Mouse (Mus musculus) liver, embryonic 16.5 days (tissue): ENCODE results near the gene Tnfrsf21. TPM values are rescaled to one million over a fixed set of nuclear protein-coding genes. Genes with fewer than 3 reads are reported as not detected.

ENCODE experiments used
- ATAC-seq: fragments of 200-750 bp; cut with Nextera tagmentation; 2 replicates; pipeline ENCODE4 v1.8.0; 2017; ENCODE audit warnings: low read depth, mild to moderate bottlenecking, moderate number of reproducible peaks, moderate library complexity
- H3K27ac ChIP-seq: fragments of 300-500 bp; sonication (generic); 2 replicates; pipeline ENCODE4 v1.5.1; 2014; ENCODE audit warnings: mild to moderate bottlenecking, low read length
- H3K27me3 ChIP-seq: fragments of 300-500 bp; sonication (generic); 2 replicates; pipeline ENCODE4 v1.6.1; 2014; ENCODE audit warnings: low read depth, low read length, mixed read lengths; ENCODE audit not compliant: control insufficient read depth, insufficient read depth
- H3K36me3 ChIP-seq: fragments of 300-500 bp; sonication (generic); 2 replicates; pipeline ENCODE4 v1.6.1; 2014; ENCODE audit warnings: mild to moderate bottlenecking; ENCODE audit not compliant: control insufficient read depth, insufficient read depth
- H3K4me1 ChIP-seq: fragments of 300-500 bp; sonication (generic); 2 replicates; pipeline ENCODE4 v1.6.1; 2014; ENCODE audit warnings: low read depth, low read length, mixed read lengths; ENCODE audit not compliant: control insufficient read depth
- H3K4me2 ChIP-seq: fragments of 300-500 bp; sonication (generic); 2 replicates; pipeline ENCODE4 v1.6.1; 2014; ENCODE audit warnings: low read depth, low read length, mixed read lengths
- H3K4me3 ChIP-seq: fragments of 300-500 bp; sonication (generic); 2 replicates; pipeline ENCODE4 v1.5.1; 2014; ENCODE audit warnings: low read depth, mild to moderate bottlenecking, low read length
- H3K9ac ChIP-seq: fragments of 300-500 bp; sonication (generic); 2 replicates; pipeline ENCODE4 v1.6.1; 2014; ENCODE audit warnings: low read depth, low read length
- H3K9me3 ChIP-seq: fragments of 300-500 bp; sonication (generic); replicated peaks from 2 replicates; pipeline ENCODE4 v1.6.1; 2016; ENCODE audit warnings: low read length; ENCODE audit not compliant: control insufficient read depth
- WGBS: fragments of 180-500 bp; shearing (Covaris S2); extraction: QIAGEN DNeasy Blood & Tissue Kit; methylation state at CpG from one replicate; pipeline ENCODE4 v1.1.7; 2014; ENCODE audit not compliant: insufficient replicate concordance; 5-methylcytosine and 5-hydroxymethylcytosine counted together
- polyA plus RNA-seq: library from polyadenylated mRNA; unstranded; fragments of >200 nt; fragmentation: Nextera tagmentation; extraction: Ambion mirVana; gene quantifications from 2 replicates; pipeline ENCODE4 v1.2.1, GENCODE M21; 2015

Tnfrsf21 gene
- 21.0 and 21.3 TPM in 2 replicates for polyA plus RNA-seq

DNA sequence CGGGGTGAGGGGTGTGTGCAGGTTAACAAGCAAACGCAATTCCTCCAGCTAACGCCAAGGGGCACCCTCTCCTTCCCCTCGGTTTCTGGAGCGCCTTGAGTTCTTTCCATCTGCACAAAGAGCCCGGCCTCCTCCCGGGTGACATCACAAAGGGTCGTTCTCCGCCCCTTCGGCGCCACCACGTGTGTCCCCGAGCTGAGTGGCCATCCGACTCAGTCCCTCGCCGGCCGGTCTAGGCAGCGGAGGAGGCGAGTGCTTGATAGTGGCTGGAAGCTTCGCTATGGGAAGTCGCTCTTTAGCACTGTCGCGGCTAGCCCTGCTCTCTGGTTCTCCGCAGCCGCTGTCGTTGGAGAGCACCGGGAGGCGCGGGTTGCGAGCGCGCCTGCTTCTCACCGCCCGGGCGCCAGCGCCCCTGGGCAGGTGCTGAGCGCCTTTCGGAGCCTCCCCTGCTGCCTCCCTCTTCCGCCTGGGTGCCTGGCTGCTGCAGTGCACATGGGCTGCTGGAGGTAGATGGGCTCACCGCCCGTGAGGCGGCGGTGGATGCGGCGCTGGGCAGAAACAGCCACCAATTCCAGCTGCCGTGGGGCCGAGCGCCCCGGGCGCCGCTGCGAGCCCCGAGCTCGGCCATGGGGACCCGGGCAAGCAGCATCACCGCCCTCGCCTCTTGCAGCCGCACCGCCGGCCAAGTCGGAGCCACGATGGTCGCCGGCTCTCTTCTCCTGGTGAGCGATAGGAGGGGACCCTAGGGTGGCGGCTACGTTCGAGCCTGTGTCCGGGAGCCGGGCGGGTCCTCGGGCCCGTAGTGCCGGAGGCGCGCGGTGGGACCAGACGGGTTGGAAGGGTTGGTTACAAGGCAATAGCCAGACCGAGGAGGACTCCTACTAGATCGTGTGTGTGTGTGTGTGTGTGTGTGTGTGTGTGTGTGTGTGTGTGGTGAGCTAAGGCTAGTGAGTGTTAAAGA lies at the start of gene Tnfrsf21:
Tnfrsf21 (plus strand) TSS at position 185 of the 961 bp plus-strand sequence.
- H3K27ac ChIP-seq, result peak within 1 kb of the TSS; percentile 87
- H3K9me3 ChIP-seq, result no peaks in the 10 kb centered on the region
- peak within 1 kb of the TSS; percentile 89 for H3K4me3 ChIP-seq
- H3K4me1 ChIP-seq, result peaks cover 19% of the 10 kb centered on the region
- H3K9ac ChIP-seq, result peak within 1 kb of the TSS; percentile 93
- WGBS, result under 1% methylated on average over 79 of the region's 80 CpGs
- peaks cover 10% of the 10 kb centered on the region for H3K36me3 ChIP-seq
- 0 out of 2 replicates have a peak, but pooled peaks cover 2% of the 10 kb centered on the region for H3K27me3 ChIP-seq
- peak; percentile 87 for ATAC-seq
- H3K4me2 ChIP-seq, result peak within 1 kb of the TSS; percentile 82

DNA sequence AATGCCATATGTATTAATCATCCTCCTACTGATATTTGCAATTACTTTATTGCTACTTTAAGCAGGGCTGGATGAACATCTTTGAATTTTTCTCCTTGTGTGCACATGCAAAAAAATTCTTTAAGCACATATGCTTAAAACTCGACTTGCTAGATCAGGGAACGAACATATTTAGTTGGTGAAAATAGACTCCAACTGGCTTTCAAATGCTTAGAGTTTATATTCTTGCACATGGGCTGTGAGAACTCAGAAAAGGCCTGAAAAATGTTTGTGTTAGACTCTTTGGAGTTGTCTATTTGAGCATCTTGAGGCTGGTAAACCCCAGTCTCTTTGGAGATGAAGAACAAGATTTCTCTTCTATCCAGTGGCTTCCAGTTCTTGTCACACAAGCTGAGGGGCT lies 48.2 kb upstream of the Tnfrsf21 start:
- Histone ChIP-seq H3K4me1 (no peaks in the 10 kb centered on the region), H3K27ac (no peak overlapping the region), H3K9ac (no peak overlapping the region), H3K4me2 (no peak overlapping the region), H3K27me3 (no peaks in the 10 kb centered on the region), H3K9me3 (no peaks in the 10 kb centered on the region), H3K4me3 (no peak overlapping the region), H3K36me3 (no peaks in the 10 kb centered on the region)
- no peak for ATAC-seq
- WGBS, result 56% methylated on average over 2 of the region's 2 CpGs

DNA sequence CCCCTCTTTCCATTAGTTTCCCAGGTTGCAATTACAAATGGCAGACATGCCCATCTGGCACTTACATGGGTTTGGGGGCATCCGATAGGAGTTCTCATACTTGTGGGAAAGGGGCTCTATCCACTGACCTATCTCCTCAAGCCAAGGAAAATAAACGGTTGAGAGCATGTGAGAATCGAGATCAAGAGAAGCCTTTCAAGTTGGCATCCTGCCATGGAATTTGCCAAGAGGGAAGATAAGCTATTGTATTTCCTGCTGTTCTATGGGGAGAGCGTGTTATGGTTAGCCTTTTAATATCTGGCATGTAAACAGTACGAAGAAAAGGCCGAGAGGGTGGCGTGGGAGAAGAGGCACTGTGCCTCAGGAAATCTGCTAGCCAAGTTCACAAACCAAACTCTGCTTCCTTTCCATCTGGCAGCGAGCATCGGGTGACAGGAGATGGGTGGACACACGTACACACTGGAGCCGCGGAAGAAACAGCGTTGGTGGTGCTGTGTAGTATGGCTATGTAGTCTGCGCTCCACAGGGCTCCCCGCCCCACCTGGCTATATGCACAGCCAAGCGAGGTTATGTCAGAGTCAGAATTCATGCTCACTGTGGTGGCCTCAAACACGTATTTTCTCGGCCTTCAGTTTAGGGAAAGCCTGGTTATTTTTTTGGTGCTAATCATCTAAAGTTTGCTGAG lies 40.9 kb upstream of the Tnfrsf21 start:
- Histone ChIP-seq H3K9me3 (no peaks in the 10 kb centered on the region), H3K4me2 (no peak overlapping the region), H3K4me3 (no peak overlapping the region), H3K36me3 (no peaks in the 10 kb centered on the region), H3K9ac (no peak overlapping the region), H3K27ac (no peak overlapping the region), H3K27me3 (no peaks in the 10 kb centered on the region), H3K4me1 (no peaks in the 10 kb centered on the region)
- no peak for ATAC-seq
- 52% methylated on average over 18 of the region's 18 CpGs for WGBS

DNA sequence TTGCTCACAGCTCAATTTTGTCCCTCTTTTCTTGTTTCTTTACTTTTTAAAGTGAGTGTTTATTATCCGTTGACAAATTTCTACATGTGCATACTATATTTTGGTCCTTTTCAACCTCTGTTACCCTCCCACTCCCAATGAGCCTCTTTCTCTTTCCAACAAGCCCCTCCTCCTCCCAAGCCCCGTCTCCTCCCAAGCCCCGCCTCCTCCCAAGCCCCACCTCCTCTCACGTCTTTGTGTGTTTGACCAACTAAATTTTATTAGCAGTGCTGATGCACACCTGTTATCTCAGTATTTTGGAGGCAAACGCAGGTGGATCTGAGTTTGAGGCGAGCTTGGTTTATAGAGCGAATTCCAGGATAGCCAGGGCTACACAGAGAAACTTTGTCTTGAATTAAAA lies 38.6 kb upstream of the Tnfrsf21 start:
- H3K9ac ChIP-seq, result no peak overlapping the region
- no peak overlapping the region for H3K4me3 ChIP-seq
- H3K4me2 ChIP-seq, result no peak overlapping the region
- no peaks in the 10 kb centered on the region for H3K27me3 ChIP-seq
- no peaks in the 10 kb centered on the region for H3K9me3 ChIP-seq
- no peaks in the 10 kb centered on the region for H3K36me3 ChIP-seq
- H3K4me1 ChIP-seq, result no peaks in the 10 kb centered on the region
- no peak overlapping the region for H3K27ac ChIP-seq
- 57% methylated on average over 7 of the region's 7 CpGs for WGBS
- ATAC-seq, result no peak

DNA sequence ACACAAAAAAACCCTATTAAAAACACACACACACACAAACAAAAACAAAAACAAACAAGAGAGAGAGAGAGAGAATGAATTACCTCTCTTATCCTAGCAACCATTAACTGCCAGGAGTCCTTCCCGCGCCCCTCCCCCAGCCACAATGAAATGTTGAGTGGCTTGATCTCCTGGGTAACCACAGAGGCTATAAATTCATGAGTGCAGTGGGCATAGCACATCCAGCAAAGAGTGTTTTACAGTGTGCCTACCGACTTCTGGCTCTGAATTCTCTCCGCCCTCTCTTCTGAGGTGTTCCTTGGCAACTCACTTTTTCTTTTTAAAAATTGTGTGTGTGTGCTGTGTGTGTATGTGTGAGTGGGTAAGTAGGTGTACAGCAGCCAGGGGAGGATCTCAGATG lies 38.0 kb upstream of the Tnfrsf21 start:
- Histone ChIP-seq H3K9ac (no peak overlapping the region), H3K27me3 (no peaks in the 10 kb centered on the region), H3K27ac (no peak overlapping the region), H3K4me1 (no peaks in the 10 kb centered on the region), H3K9me3 (no peaks in the 10 kb centered on the region), H3K4me2 (no peak overlapping the region), H3K36me3 (no peaks in the 10 kb centered on the region), H3K4me3 (no peak overlapping the region)
- no peak for ATAC-seq
- 58% methylated on average over 4 of the region's 4 CpGs for WGBS

DNA sequence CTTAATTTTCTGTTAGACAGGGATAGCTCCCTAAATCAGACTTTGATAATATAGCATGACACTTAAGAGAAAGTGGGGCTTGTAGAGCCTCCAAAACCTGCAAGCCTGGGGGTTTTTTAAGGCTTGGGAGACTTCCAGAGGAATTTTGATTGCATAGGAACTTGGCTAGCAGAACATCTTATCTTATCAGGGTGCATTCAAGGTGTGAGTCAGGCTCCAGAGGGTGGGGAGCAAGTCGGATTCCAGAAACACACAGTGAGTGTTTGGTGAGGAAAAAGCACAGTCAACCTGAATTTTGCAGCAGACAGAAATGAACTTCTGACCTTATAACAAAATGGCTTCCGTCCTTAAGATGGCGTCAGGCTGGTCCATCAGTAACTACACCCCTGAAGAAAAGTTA lies 34.5 kb upstream of the Tnfrsf21 start:
- Histone ChIP-seq H3K9me3 (no peaks in the 10 kb centered on the region), H3K4me3 (no peak overlapping the region), H3K27ac (no peak overlapping the region), H3K9ac (no peak overlapping the region), H3K36me3 (no peaks in the 10 kb centered on the region), H3K4me2 (no peak overlapping the region), H3K27me3 (no peaks in the 10 kb centered on the region), H3K4me1 (no peaks in the 10 kb centered on the region)
- WGBS, result 64% methylated on average over 3 of the region's 3 CpGs
- ATAC-seq, result no peak

DNA sequence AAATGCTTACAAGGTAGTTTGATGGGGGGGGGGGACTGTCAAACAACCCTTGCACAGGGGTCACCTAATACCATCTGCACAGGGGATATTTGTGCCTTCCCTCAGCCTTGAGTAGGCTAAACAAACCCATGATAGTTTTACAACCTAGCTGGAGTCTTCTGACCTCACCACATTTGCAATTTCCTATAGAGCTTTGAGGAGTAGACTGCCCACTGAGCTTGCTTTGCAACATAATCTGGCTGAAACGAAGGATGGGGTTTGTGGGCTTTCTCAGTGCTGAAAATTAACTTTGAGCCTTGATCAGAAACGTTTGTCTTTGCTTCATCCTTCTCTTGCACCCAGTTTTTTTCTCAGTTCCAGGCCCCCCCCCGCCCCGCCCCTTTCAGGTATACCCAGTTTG lies 33.8 kb upstream of the Tnfrsf21 start:
- no peak for ATAC-seq
- Histone ChIP-seq H3K4me3 (no peak overlapping the region), H3K27ac (no peak overlapping the region), H3K4me2 (no peak overlapping the region), H3K9ac (no peak overlapping the region), H3K4me1 (no peaks in the 10 kb centered on the region), H3K9me3 (no peaks in the 10 kb centered on the region), H3K36me3 (no peaks in the 10 kb centered on the region), H3K27me3 (no peaks in the 10 kb centered on the region)
- WGBS, result 43% methylated on average over 4 of the region's 4 CpGs

DNA sequence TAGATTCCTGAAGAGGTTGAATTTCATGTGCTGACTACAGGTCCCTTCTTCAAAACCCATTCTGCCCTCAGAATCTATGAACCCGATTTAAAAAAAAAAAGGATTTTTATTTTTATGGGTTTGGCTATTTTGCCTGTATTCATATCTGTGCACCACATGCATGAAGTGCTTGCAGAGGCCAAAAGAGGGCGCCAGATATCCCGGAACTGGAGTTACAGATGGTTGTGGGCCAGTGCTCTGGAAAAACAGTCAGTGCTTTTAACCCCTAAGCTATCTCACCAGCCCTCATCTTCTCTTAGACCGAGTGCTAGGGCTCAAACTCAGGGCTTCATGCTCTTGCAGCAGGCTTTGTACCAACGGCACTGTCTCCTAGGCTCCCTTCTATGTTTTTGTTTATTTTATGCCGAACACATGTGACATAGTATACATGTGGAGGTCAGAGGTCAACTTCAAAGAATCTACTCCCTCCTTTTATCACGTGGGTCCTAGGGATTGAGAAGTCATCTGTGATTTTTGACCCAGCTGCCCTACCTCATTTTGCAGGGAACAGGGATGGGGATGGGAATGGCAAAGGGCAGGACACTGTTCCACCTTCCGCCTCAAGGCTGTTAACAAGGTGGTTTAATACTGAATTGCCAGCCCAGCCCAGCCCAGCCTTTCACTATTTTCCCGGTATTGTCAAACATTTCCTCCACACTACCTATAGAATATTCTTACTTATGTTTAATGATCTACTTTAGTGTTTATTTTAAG lies 30.3 kb upstream of the Tnfrsf21 start:
- ATAC-seq, result no peak
- H3K4me2 ChIP-seq, result no peak overlapping the region
- H3K9ac ChIP-seq, result no peak overlapping the region
- H3K36me3 ChIP-seq, result no peaks in the 10 kb centered on the region
- 38% methylated on average over 9 of the region's 9 CpGs for WGBS
- H3K27ac ChIP-seq, result no peak overlapping the region
- H3K4me3 ChIP-seq, result no peak overlapping the region
- H3K9me3 ChIP-seq, result no peaks in the 10 kb centered on the region
- no peaks in the 10 kb centered on the region for H3K27me3 ChIP-seq
- no peaks in the 10 kb centered on the region for H3K4me1 ChIP-seq
